Mouse (Mus musculus): Measurements from ENCODE around the gene Il11ra1.

- TF ChIP-seq CTCF (IDR thresholded peaks at IDR 0.05; ENCODE audit: extremely low read depth, insufficient read length, insufficient replicate concordance, low read depth, low read length): no peak
- no peak for TF ChIP-seq POLR2A (IDR thresholded peaks at IDR 0.05; ENCODE audit: low read depth, low read length)
Measured at GRCm38 (mm10) chr4:41716834-41717233, 17.0 kb downstream of the Il11ra1 start.
